Mouse (Mus musculus): ENCODE measurements around the gene Nmt1. TPM values are rescaled to one million over a fixed set of nuclear protein-coding genes. Genes with fewer than 3 reads are reported as not detected.

The Nmt1 gene
- polyA plus RNA-seq, 1 experiment from 2014 or later: 67.8 TPM

GRCm38 (mm10) chr11:103101481-103101865 lies 73.5 kb downstream of the Nmt1 start, which contains the start of the genes Plcd3 and Acbd4:
TSS of gene Plcd3 (minus strand) at chr11:103101658.
TSS of gene Acbd4 (plus strand) at chr11:103101682.
- peak within 1 kb of the TSS; percentile 70 for H3K4me3 ChIP-seq (ENCODE audit: low read depth, low read length)
- no peaks in the 10 kb centered on the region for H3K9me3 ChIP-seq (ENCODE audit: control insufficient read depth, low read length)
- ATAC-seq (replicated peaks; ENCODE audit: low FRiP score) (0 out of 2 replicates have a peak, but pooled peaks have one; percentile 32), DNase-seq (ENCODE audit: low spot score) (peak; percentile 73)
- under 1% methylated on average over 34 of the region's 34 CpGs for WGBS
- no peak within 1 kb of the TSS for H3K27ac ChIP-seq (ENCODE audit: low read depth, low read length)
- peak within 1 kb of the TSS; percentile 47 for H3K9ac ChIP-seq (ENCODE audit: low read depth, low read length)
- H3K36me3 ChIP-seq (ENCODE audit: control insufficient read depth, insufficient read depth, low read length): no peaks in the 10 kb centered on the region
- peaks cover 49% of the 10 kb centered on the region for H3K4me1 ChIP-seq (replicated peaks; ENCODE audit: control insufficient read depth, insufficient read depth, low read length)
- H3K27me3 ChIP-seq (replicated peaks; ENCODE audit: control insufficient read depth, insufficient read depth, low read length): peaks cover 36% of the 10 kb centered on the region
- peak within 1 kb of the TSS; percentile 96 for H3K4me2 ChIP-seq

- 5% methylated on average over 30 of the region's 30 CpGs for WGBS
- Histone ChIP-seq H3K4me3 (ENCODE audit: low read depth, low read length) (peak overlapping the region; percentile 70), H3K27ac (ENCODE audit: low read depth, low read length) (no peak overlapping the region), H3K9ac (ENCODE audit: low read depth, low read length) (peak overlapping the region; percentile 47), H3K9me3 (ENCODE audit: control insufficient read depth, low read length) (no peaks in the 10 kb centered on the region), H3K4me2 (peak overlapping the region; percentile 96), H3K27me3 (replicated peaks; ENCODE audit: control insufficient read depth, insufficient read depth, low read length) (peaks cover 36% of the 10 kb centered on the region), H3K36me3 (ENCODE audit: control insufficient read depth, insufficient read depth, low read length) (no peaks in the 10 kb centered on the region), H3K4me1 (replicated peaks; ENCODE audit: control insufficient read depth, insufficient read depth, low read length) (peaks cover 53% of the 10 kb centered on the region)
- ATAC-seq (replicated peaks; ENCODE audit: low FRiP score) (peak; percentile 13; the same call in 1 of the 2 replicates), DNase-seq (ENCODE audit: low spot score) (peak; percentile 62)
Observed at GRCm38 (mm10) chr11:103101866-103102501, 74.0 kb downstream of the Nmt1 start.

- Histone ChIP-seq H3K9me3 (ENCODE audit: control insufficient read depth, low read length) (no peaks in the 10 kb centered on the region), H3K4me3 (ENCODE audit: low read depth, low read length) (peak overlapping the region; percentile 70), H3K4me2 (peak overlapping the region; percentile 96), H3K36me3 (ENCODE audit: control insufficient read depth, insufficient read depth, low read length) (no peaks in the 10 kb centered on the region), H3K9ac (ENCODE audit: low read depth, low read length) (peak overlapping the region; percentile 76), H3K27me3 (replicated peaks; ENCODE audit: control insufficient read depth, insufficient read depth, low read length) (peaks cover 36% of the 10 kb centered on the region), H3K4me1 (replicated peaks; ENCODE audit: control insufficient read depth, insufficient read depth, low read length) (peaks cover 47% of the 10 kb centered on the region), H3K27ac (ENCODE audit: low read depth, low read length) (no peak overlapping the region)
- 1% methylated on average over 35 of the region's 35 CpGs for WGBS
- DNase-seq (ENCODE audit: low spot score) (peak; percentile 99), ATAC-seq (replicated peaks; ENCODE audit: low FRiP score) (peak; percentile 89)
Observed at GRCm38 (mm10) chr11:103102725-103103349, 74.8 kb downstream of the Nmt1 start.

GRCm38 (mm10) chr11:103103621-103104020 lies 75.6 kb downstream of the Nmt1 start:
- H3K9me3 ChIP-seq (ENCODE audit: control insufficient read depth, low read length): no peaks in the 10 kb centered on the region
- whole genome bisulfite sequencing: 50% methylated on average over 8 of the region's 8 CpGs
- peak overlapping the region; percentile 76 for H3K9ac ChIP-seq (ENCODE audit: low read depth, low read length)
- H3K27me3 ChIP-seq (replicated peaks; ENCODE audit: control insufficient read depth, insufficient read depth, low read length): peaks cover 33% of the 10 kb centered on the region
- H3K4me1 ChIP-seq (replicated peaks; ENCODE audit: control insufficient read depth, insufficient read depth, low read length): peaks cover 47% of the 10 kb centered on the region
- H3K4me2 ChIP-seq: peak overlapping the region; percentile 96
- peak overlapping the region; percentile 70 for H3K4me3 ChIP-seq (ENCODE audit: low read depth, low read length)
- ATAC-seq (replicated peaks; ENCODE audit: low FRiP score): no peak
- DNase-seq (ENCODE audit: low spot score): no peak
- no peaks in the 10 kb centered on the region for H3K36me3 ChIP-seq (ENCODE audit: control insufficient read depth, insufficient read depth, low read length)
- peak overlapping the region; percentile 69 for H3K27ac ChIP-seq (ENCODE audit: low read depth, low read length)

- DNase-seq (ENCODE audit: low spot score) (no peak), ATAC-seq (replicated peaks; ENCODE audit: low FRiP score) (peak; percentile 64)
- peak overlapping the region; percentile 69 for H3K27ac ChIP-seq (ENCODE audit: low read depth, low read length)
- H3K9me3 ChIP-seq (ENCODE audit: control insufficient read depth, low read length): no peaks in the 10 kb centered on the region
- WGBS: 44% methylated on average over 7 of the region's 7 CpGs
- H3K4me1 ChIP-seq (replicated peaks; ENCODE audit: control insufficient read depth, insufficient read depth, low read length): peaks cover 47% of the 10 kb centered on the region
- peak overlapping the region; percentile 76 for H3K9ac ChIP-seq (ENCODE audit: low read depth, low read length)
- peak overlapping the region; percentile 96 for H3K4me2 ChIP-seq
- H3K36me3 ChIP-seq (ENCODE audit: control insufficient read depth, insufficient read depth, low read length): no peaks in the 10 kb centered on the region
- H3K4me3 ChIP-seq (ENCODE audit: low read depth, low read length): peak overlapping the region; percentile 70
- peaks cover 25% of the 10 kb centered on the region for H3K27me3 ChIP-seq (replicated peaks; ENCODE audit: control insufficient read depth, insufficient read depth, low read length)
Observed at GRCm38 (mm10) chr11:103104469-103104868, 76.5 kb downstream of the Nmt1 start.

GRCm38 (mm10) chr11:103105180-103105725 lies 77.3 kb downstream of the Nmt1 start:
- Histone ChIP-seq H3K4me2 (peak overlapping the region; percentile 96), H3K4me3 (ENCODE audit: low read depth, low read length) (peak overlapping the region; percentile 70; the same call in 1 of the 2 replicates), H3K36me3 (ENCODE audit: control insufficient read depth, insufficient read depth, low read length) (no peaks in the 10 kb centered on the region), H3K9ac (ENCODE audit: low read depth, low read length) (peak overlapping the region; percentile 76), H3K27ac (ENCODE audit: low read depth, low read length) (peak overlapping the region; percentile 69), H3K9me3 (ENCODE audit: control insufficient read depth, low read length) (no peaks in the 10 kb centered on the region), H3K27me3 (replicated peaks; ENCODE audit: control insufficient read depth, insufficient read depth, low read length) (peaks cover 20% of the 10 kb centered on the region), H3K4me1 (replicated peaks; ENCODE audit: control insufficient read depth, insufficient read depth, low read length) (peaks cover 47% of the 10 kb centered on the region)
- 61% methylated on average over 14 of the region's 14 CpGs for WGBS
- ATAC-seq (replicated peaks; ENCODE audit: low FRiP score) (no peak), DNase-seq (ENCODE audit: low spot score) (peak; percentile 34)

- no peaks in the 10 kb centered on the region for H3K36me3 ChIP-seq (ENCODE audit: control insufficient read depth, insufficient read depth, low read length)
- DNase-seq (ENCODE audit: low spot score) (no peak), ATAC-seq (replicated peaks; ENCODE audit: low FRiP score) (no peak)
- H3K27me3 ChIP-seq (replicated peaks; ENCODE audit: control insufficient read depth, insufficient read depth, low read length): peaks cover 14% of the 10 kb centered on the region
- 83% methylated on average over 6 of the region's 6 CpGs for WGBS
- 0 out of 2 replicates have a peak overlapping the region, but pooled peaks have one; percentile 76 for H3K9ac ChIP-seq (ENCODE audit: low read depth, low read length)
- peak overlapping the region; percentile 17; the same call in 1 of the 2 replicates for H3K4me2 ChIP-seq
- H3K9me3 ChIP-seq (ENCODE audit: control insufficient read depth, low read length): no peaks in the 10 kb centered on the region
- H3K4me1 ChIP-seq (replicated peaks; ENCODE audit: control insufficient read depth, insufficient read depth, low read length): peaks cover 47% of the 10 kb centered on the region
- no peak overlapping the region for H3K4me3 ChIP-seq (ENCODE audit: low read depth, low read length)
- H3K27ac ChIP-seq (ENCODE audit: low read depth, low read length): peak overlapping the region; percentile 55
Observed at GRCm38 (mm10) chr11:103105810-103106209, 77.8 kb downstream of the Nmt1 start.

- Histone ChIP-seq H3K4me1 (replicated peaks; ENCODE audit: control insufficient read depth, insufficient read depth, low read length) (peaks cover 49% of the 10 kb centered on the region), H3K9me3 (ENCODE audit: control insufficient read depth, low read length) (no peaks in the 10 kb centered on the region), H3K9ac (ENCODE audit: low read depth, low read length) (no peak overlapping the region), H3K27me3 (replicated peaks; ENCODE audit: control insufficient read depth, insufficient read depth, low read length) (peaks cover 11% of the 10 kb centered on the region), H3K27ac (ENCODE audit: low read depth, low read length) (peak overlapping the region; percentile 9; the same call in 1 of the 2 replicates), H3K36me3 (ENCODE audit: control insufficient read depth, insufficient read depth, low read length) (no peaks in the 10 kb centered on the region), H3K4me2 (no peak overlapping the region; the same call in 1 of the 2 replicates), H3K4me3 (ENCODE audit: low read depth, low read length) (no peak overlapping the region)
- WGBS: 57% methylated on average over 4 of the region's 4 CpGs
- ATAC-seq (replicated peaks; ENCODE audit: low FRiP score) (peak; percentile 35; the same call in 1 of the 2 replicates), DNase-seq (ENCODE audit: low spot score) (no peak)
Observed at GRCm38 (mm10) chr11:103106386-103106785, 78.4 kb downstream of the Nmt1 start.

Measured in liver, embryonic 11.5 days (tissue).